Mouse (Mus musculus) heart, embryonic 16.5 days (tissue): ENCODE data around the gene Smap2. TPM values are rescaled to one million over a fixed set of nuclear protein-coding genes. Genes with fewer than 3 reads are reported as not detected.

Experiments used
- ATAC-seq: fragments of 200-750 bp; cut with Nextera tagmentation; replicated peaks from 2 replicates; pipeline ENCODE4 v1.8.0; 2017; ENCODE audit warnings: moderate number of reproducible peaks; ENCODE audit not compliant: insufficient read depth, low FRiP score; ENCODE audit errors: extremely low read depth
- H3K27ac ChIP-seq: fragments of 300-500 bp; sonication (generic); 2 replicates; pipeline ENCODE4 v1.5.1; 2014; ENCODE audit warnings: mild to moderate bottlenecking, low read length, control low read depth, moderate library complexity
- H3K27me3 ChIP-seq: fragments of 300-500 bp; sonication (generic); 2 replicates; pipeline ENCODE4 v1.6.1; 2014; ENCODE audit warnings: low read length, mixed read lengths; ENCODE audit not compliant: control insufficient read depth, insufficient read depth
- H3K36me3 ChIP-seq: fragments of 300-500 bp; sonication (generic); 2 replicates; pipeline ENCODE4 v1.6.1; 2014; ENCODE audit not compliant: control insufficient read depth, insufficient read depth
- H3K4me1 ChIP-seq: fragments of 300-500 bp; sonication (generic); 2 replicates; pipeline ENCODE4 v1.6.1; 2014; ENCODE audit warnings: low read length, mixed read lengths; ENCODE audit not compliant: control insufficient read depth, insufficient read depth
- H3K4me2 ChIP-seq: fragments of 300-500 bp; sonication (generic); 2 replicates; pipeline ENCODE4 v1.6.1; 2014; ENCODE audit warnings: low read depth, mild to moderate bottlenecking, control low read depth, low read length
- H3K4me3 ChIP-seq: fragments of 300-500 bp; sonication (generic); 2 replicates; pipeline ENCODE4 v1.5.1; 2014; ENCODE audit warnings: mild to moderate bottlenecking, control low read depth, low read length
- H3K9ac ChIP-seq: fragments of 300-500 bp; sonication (generic); 2 replicates; pipeline ENCODE4 v1.6.1; 2014; ENCODE audit warnings: low read length, control low read depth
- H3K9me3 ChIP-seq: fragments of 300-500 bp; sonication (generic); replicated peaks from 2 replicates; pipeline ENCODE4 v1.6.1; 2016; ENCODE audit warnings: low read length; ENCODE audit not compliant: control insufficient read depth
- WGBS: fragments of 180-500 bp; shearing (Covaris S2); extraction: QIAGEN DNeasy Blood & Tissue Kit; methylation state at CpG from one replicate; pipeline ENCODE4 v1.1.7; 2014; 5-methylcytosine and 5-hydroxymethylcytosine counted together
- polyA plus RNA-seq: library from polyadenylated mRNA; unstranded; fragments of >200 nt; fragmentation: Nextera tagmentation; extraction: Ambion mirVana; gene quantifications from 2 replicates; pipeline ENCODE4 v1.2.1, GENCODE M21; 2015

The Smap2 gene
- polyA plus RNA-seq, 1 experiment from 2014 or later: 12.4 TPM

DNA sequence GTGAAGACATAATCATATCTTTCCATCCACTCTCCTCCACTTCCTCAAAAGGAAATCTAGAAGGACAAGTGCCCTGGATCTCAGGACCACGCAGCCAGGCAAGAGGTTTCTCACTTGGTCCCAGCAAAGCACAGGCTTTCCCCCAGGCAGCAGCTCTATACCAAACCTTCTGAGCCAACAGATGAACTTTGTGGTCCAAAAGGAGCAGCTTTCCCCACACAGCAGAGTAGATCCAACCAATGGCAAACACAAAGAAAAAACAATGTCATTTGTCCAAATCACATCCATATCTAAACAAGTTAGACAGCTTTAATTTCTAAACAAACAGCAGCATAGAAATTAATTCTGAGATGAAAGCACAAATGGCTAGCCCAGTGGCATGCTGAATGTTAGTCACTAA is 15.4 kb downstream of the Smap2 start:
- WGBS: 41% methylated on average over 1 of the region's 1 CpGs
- no peak overlapping the region for H3K4me2 ChIP-seq
- H3K4me1 ChIP-seq: peaks cover 37% of the 10 kb centered on the region
- no peaks in the 10 kb centered on the region for H3K27me3 ChIP-seq
- no peaks in the 10 kb centered on the region for H3K36me3 ChIP-seq
- ATAC-seq: no peak
- H3K9ac ChIP-seq: no peak overlapping the region
- no peaks in the 10 kb centered on the region for H3K9me3 ChIP-seq
- no peak overlapping the region for H3K4me3 ChIP-seq
- no peak overlapping the region for H3K27ac ChIP-seq

- 79% methylated on average over 2 of the region's 2 CpGs for WGBS
- ATAC-seq: no peak
- Histone ChIP-seq H3K9ac (no peak overlapping the region), H3K27ac (no peak overlapping the region), H3K27me3 (no peaks in the 10 kb centered on the region), H3K9me3 (no peaks in the 10 kb centered on the region), H3K4me1 (peaks cover 37% of the 10 kb centered on the region), H3K4me2 (no peak overlapping the region), H3K36me3 (no peaks in the 10 kb centered on the region), H3K4me3 (no peak overlapping the region)
Observed at GRCm38 (mm10) chr4:121001042-121001441, 16.0 kb downstream of the Smap2 start.

DNA sequence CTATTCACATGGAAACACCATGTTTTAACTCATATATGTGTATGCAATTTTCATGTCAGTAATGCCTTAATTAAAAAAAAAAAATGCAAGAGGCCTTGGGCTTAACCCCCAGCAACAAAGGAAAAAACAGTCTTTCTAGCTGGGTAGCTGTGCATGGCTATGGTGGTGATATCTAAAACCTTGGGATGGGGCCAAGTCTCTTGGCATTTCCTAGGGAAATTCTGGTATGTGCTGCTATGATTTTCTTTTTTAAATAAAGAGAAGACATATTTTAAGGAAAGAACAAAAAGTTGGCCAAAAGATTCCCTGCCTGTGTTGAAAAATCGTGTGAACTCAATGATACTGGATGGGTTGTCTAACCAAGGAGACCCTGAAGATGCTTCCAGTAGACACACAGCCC is 21.1 kb downstream of the Smap2 start:
- Histone ChIP-seq H3K4me3 (no peak overlapping the region), H3K36me3 (no peaks in the 10 kb centered on the region), H3K9ac (no peak overlapping the region), H3K27me3 (no peaks in the 10 kb centered on the region), H3K4me2 (no peak overlapping the region), H3K27ac (no peak overlapping the region; the same call in 1 of the 2 replicates), H3K9me3 (no peaks in the 10 kb centered on the region), H3K4me1 (peaks cover 10% of the 10 kb centered on the region)
- no peak for ATAC-seq
- 65% methylated on average over 1 of the region's 1 CpGs for WGBS

- Histone ChIP-seq H3K4me1 (peaks cover 5% of the 10 kb centered on the region), H3K4me3 (no peak overlapping the region), H3K27me3 (no peaks in the 10 kb centered on the region), H3K36me3 (no peaks in the 10 kb centered on the region), H3K4me2 (no peak overlapping the region), H3K9me3 (0 out of 2 replicates have a peak, but pooled peaks cover 2% of the 10 kb centered on the region), H3K9ac (no peak overlapping the region), H3K27ac (no peak overlapping the region)
- WGBS: 76% methylated on average over 1 of the region's 1 CpGs
- no peak for ATAC-seq
Observed at GRCm38 (mm10) chr4:120993025-120993424, 24.0 kb downstream of the Smap2 start.

DNA sequence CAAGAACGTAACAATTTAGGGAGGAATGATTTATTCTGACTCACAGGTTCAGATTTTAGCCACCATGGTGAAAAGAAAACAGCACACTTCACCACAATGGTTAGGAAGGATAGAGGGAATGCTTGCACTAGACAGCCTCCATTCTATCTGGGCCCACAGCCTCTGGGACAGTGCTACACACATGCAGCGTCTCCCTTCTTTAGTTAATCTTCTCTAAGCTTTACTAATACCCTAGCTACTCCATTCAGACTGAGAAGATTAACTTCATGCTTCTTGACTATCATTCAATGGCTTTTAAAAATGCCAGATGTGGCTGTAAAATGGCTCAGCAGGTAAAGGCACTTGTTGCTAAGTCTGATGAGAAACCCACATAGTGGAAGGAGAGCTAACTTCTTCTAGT is 24.8 kb downstream of the Smap2 start:
- Histone ChIP-seq H3K4me3 (no peak overlapping the region), H3K36me3 (no peaks in the 10 kb centered on the region), H3K4me1 (peaks cover 5% of the 10 kb centered on the region), H3K27ac (no peak overlapping the region), H3K4me2 (no peak overlapping the region), H3K9me3 (0 out of 2 replicates have a peak, but pooled peaks cover 2% of the 10 kb centered on the region), H3K27me3 (no peaks in the 10 kb centered on the region), H3K9ac (no peak overlapping the region)
- WGBS: 80% methylated on average over 2 of the region's 2 CpGs
- ATAC-seq: no peak

DNA sequence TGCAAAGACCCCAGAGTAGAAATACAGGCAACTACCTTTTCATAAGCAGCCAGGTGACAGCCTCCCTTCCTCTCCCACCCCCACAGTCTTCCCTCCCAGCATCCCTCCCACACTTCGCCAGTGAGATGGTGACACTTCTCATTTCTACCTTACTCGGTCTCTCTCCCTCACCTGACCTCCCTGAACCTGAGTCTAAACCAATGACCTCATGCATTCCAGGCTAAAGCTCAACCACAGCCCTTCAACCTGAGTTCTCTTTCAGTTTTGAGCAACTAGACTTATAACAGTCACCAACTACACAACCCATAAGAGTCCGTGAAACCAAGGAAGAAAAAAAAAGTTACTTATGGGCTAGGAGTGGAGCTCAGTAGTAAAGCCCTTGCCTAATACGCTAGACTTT is 29.7 kb downstream of the Smap2 start:
- WGBS: 69% methylated on average over 4 of the region's 4 CpGs
- no peak for ATAC-seq
- Histone ChIP-seq H3K36me3 (peaks cover 6% of the 10 kb centered on the region), H3K9ac (no peak overlapping the region), H3K27me3 (no peaks in the 10 kb centered on the region), H3K4me1 (no peaks in the 10 kb centered on the region), H3K4me2 (no peak overlapping the region), H3K27ac (no peak overlapping the region), H3K4me3 (no peak overlapping the region), H3K9me3 (0 out of 2 replicates have a peak, but pooled peaks cover 2% of the 10 kb centered on the region)

GRCm38 (mm10) chr4:120986446-120986845 is 30.6 kb downstream of the Smap2 start:
- 18% methylated on average over 6 of the region's 6 CpGs for WGBS
- H3K27ac ChIP-seq: no peak overlapping the region
- H3K4me2 ChIP-seq: no peak overlapping the region
- no peak overlapping the region for H3K4me3 ChIP-seq
- 0 out of 2 replicates have a peak, but pooled peaks cover 2% of the 10 kb centered on the region for H3K9me3 ChIP-seq
- H3K36me3 ChIP-seq: peaks cover 8% of the 10 kb centered on the region
- ATAC-seq: no peak
- no peaks in the 10 kb centered on the region for H3K4me1 ChIP-seq
- H3K9ac ChIP-seq: no peak overlapping the region
- no peaks in the 10 kb centered on the region for H3K27me3 ChIP-seq

DNA sequence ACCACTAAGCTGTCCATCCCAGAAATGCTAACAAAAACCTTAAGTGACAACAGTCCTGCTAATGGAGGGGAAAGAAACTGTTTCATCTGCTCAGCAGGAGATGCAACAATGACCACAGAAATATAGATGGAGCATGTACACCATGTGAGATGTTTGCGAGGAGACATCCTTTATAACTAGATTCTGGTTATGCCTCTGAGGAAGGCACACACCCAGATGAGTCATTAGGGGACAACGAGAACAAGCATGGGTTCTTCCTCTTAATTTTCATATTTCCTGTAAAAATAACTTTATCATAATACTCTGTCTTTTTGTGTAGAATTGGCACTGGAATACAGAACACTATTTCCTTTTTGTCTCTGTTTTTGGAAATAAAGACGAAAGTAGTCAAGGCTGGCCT is 38.8 kb downstream of the Smap2 start:
- no peak for ATAC-seq
- no peak overlapping the region for H3K4me2 ChIP-seq
- H3K27ac ChIP-seq: no peak overlapping the region
- H3K9ac ChIP-seq: no peak overlapping the region
- H3K36me3 ChIP-seq: peaks cover 6% of the 10 kb centered on the region; the same call in 1 of the 2 replicates
- H3K9me3 ChIP-seq: no peaks in the 10 kb centered on the region
- no peaks in the 10 kb centered on the region for H3K27me3 ChIP-seq
- H3K4me3 ChIP-seq: no peak overlapping the region
- no peaks in the 10 kb centered on the region for H3K4me1 ChIP-seq
- WGBS: 75% methylated on average over 3 of the region's 3 CpGs

GRCm38 (mm10) chr4:120975428-120975734 is 41.7 kb downstream of the Smap2 start:
- H3K27ac ChIP-seq: peak overlapping the region; percentile 59
- ATAC-seq: peak; percentile 58; the same call in 1 of the 2 replicates
- peaks cover 19% of the 10 kb centered on the region for H3K36me3 ChIP-seq

More at GRCm38 (mm10) chr4:120975428-120975734, 41.7 kb downstream of the Smap2 start:
- no peak overlapping the region for H3K9ac ChIP-seq
- H3K27me3 ChIP-seq: no peaks in the 10 kb centered on the region
- no peaks in the 10 kb centered on the region for H3K9me3 ChIP-seq
- no peak overlapping the region for H3K4me2 ChIP-seq
- H3K4me3 ChIP-seq: no peak overlapping the region
- no peaks in the 10 kb centered on the region for H3K4me1 ChIP-seq
- WGBS: 80% methylated on average over 4 of the region's 4 CpGs
